Mouse (Mus musculus) large intestine, adult 2 months (tissue): ENCODE results near the gene Celsr1. TPM values are rescaled to one million over a fixed set of nuclear protein-coding genes. Genes with fewer than 3 reads are reported as not detected.
A peak's percentile ranks its signal among the peaks of the same experiment; 100 is the strongest.

Experiments
- DNase-seq: peaks from one replicate; pipeline ENCODE4 v3.0.0-alpha.2; 2012; ENCODE audit warnings: low read depth, low spot score
- WGBS: fragments of 180-500 bp; shearing (Covaris S2); methylation state at CpG from one replicate; pipeline ENCODE4 v1.1.7; 2018; 5-methylcytosine and 5-hydroxymethylcytosine counted together
- polyA plus RNA-seq: library from polyadenylated mRNA; depleted of rRNA; stranded (reverse); fragments of >200 nt; gene quantifications from 2 replicates; pipeline ENCODE4 v1.2.3, GENCODE M21; 2012; rRNA removed

Celsr1 gene
- polyA plus RNA-seq, 1 experiment: 7.2 TPM

DNA sequence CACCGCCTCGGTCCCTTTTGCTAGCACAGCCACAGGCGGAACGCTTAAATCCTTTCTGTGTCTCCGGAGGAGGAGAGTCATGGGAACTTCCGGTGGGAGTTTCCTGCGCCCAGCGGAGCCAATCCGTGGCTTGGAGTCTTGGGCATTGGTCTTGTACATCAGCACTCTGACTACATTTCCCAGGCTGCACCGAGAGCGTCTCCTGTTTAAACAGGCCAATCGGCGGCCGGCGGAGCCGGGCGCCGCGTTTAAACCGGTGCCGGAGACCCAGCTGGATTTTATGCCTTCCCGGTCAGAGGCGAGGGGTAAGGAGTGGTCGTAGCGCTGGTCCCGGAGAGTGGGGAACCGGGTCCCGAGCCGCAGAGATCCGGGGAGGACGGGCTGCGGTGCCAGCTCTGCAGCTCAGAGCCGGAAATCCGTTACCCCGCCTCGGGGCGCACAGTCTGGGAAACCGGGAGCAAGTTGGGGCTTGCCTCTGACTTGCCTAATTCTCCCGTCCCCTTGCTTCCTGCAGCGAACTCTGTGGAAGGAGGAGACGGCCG lies 174.0 kb downstream of the Celsr1 start, which contains the start of gene Gtse1:
Gtse1 (plus strand) TSS at position 256 of the 542 bp plus-strand sequence.
- DNase-seq: peak; percentile 95
- under 1% methylated on average over 42 of the region's 42 CpGs for WGBS

DNA sequence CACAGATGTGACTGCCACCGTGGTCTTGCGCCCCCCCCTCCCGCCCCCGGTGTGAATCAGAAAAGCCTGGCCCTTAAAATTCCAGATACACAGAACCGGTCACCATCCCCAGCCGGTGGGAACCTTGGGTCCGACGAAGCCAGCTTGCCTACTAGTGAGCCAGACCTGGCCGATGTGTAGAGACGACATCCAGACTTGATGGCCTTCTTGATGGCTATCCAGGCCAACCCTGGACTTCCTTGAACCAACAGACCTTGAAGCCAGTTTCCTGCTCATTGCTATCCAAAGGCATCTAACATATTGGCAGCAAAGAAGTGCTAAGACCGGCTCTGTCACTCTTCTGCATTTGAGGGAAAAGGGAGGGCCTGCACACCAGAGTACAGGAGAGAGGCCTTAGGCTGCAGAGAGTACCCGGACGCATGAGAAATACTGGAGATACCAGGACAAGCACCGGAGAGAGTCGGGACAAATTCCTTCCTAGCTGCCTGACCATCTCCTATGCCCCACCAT lies 174.5 kb downstream of the Celsr1 start:
- DNase-seq: no peak
- WGBS: 7% methylated on average over 15 of the region's 15 CpGs

DNA sequence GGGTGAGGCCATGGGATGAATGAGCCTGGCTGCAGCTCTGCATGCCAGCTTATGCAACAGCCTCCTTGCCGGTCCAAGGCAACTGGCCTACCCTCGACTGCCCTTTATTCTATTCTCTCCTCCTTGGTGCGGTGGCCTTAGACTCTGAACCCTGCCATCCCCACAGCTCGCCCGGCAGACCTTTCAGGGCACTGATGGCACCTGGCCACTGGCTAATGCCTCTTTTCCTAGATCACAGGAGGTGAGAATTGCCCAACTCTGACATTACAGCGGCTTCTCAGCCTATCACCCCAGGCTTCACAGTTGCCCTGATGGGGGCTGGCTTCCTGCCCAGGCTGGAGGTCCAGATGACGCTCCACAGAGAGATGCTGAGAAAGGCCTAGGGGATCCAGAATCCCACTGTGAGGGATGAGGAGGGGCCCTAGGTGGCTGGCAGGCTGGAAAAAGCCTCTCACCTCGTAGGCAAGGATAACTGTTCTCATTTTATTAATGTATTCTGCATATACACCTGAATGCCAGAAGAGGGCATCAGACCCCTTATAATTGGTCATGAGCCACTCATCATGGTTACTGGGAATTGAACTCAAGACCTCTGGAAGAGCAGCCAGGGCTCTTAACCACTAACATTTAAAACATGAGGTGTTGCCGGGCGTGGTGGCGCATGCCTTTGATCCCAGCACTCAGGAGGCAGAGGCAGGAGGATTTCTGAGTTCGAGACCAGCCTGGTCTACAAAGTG lies 181.8 kb downstream of the Celsr1 start:
- 87% methylated on average over 12 of the region's 12 CpGs for WGBS
- DNase-seq: no peak

Other genes starting within 250 kb of the Celsr1 start
- gene Cdpf1, start 222.1 kb downstream of the Celsr1 start, polyA plus RNA-seq: 36.6 and 59.8 TPM in 2 replicates
- gene Pkdrej, start 212.0 kb downstream of the Celsr1 start, polyA plus RNA-seq: 0.16 and 0.30 TPM in 2 replicates
- gene Ttc38, start 201.5 kb downstream of the Celsr1 start, polyA plus RNA-seq: 10.8 and 10.9 TPM in 2 replicates
- gene Gtse1, start 174.0 kb downstream of the Celsr1 start, polyA plus RNA-seq: 11.0 and 12.0 TPM in 2 replicates
- 15.4 and 17.6 TPM in 2 replicates for gene Trmu, start 154.5 kb downstream of the Celsr1 start, polyA plus RNA-seq
- 25.4 and 29.6 TPM in 2 replicates for gene Gramd4, start 23.9 kb upstream of the Celsr1 start, polyA plus RNA-seq
- 26.1 and 40.0 TPM in 2 replicates for gene Cerk, start 152.4 kb upstream of the Celsr1 start, polyA plus RNA-seq
- gene Tbc1d22a, start 180.7 kb upstream of the Celsr1 start, polyA plus RNA-seq: 30.9 and 46.2 TPM in 2 replicates